Mouse (Mus musculus): ENCODE data around the gene Ranbp17. TPM values are rescaled to one million over a fixed set of nuclear protein-coding genes. Genes with fewer than 3 reads are reported as not detected.

Ranbp17 gene
- polyA plus RNA-seq (2012; ENCODE audit: insufficient read depth, insufficient read length, missing spikeins): not detected in 2 replicates

- Histone ChIP-seq H3K4me3 (ENCODE audit: insufficient read depth, low read length) (peak within 1 kb of the TSS; percentile 53), H3K27ac (ENCODE audit: insufficient read depth, low read depth, low read length) (no peak within 1 kb of the TSS)
These were observed at the start of gene Ranbp17 for GRCm38 (mm10) chr11:33513376-33513991. Gene Ranbp17 (minus strand): TSS chr11:33513746.

GRCm38 (mm10) chr11:33554123-33554522, 40.6 kb upstream of the Ranbp17 start:
- Histone ChIP-seq H3K4me3 (ENCODE audit: insufficient read depth, low read length) (no peak overlapping the region), H3K4me1 (ENCODE audit: control insufficient read depth, insufficient read depth, low read length) (no peaks in the 10 kb centered on the region), H3K27ac (ENCODE audit: insufficient read depth, low read depth, low read length) (no peak overlapping the region)
- no peak for TF ChIP-seq CTCF (IDR thresholded peaks at IDR 0.05; ENCODE audit: low read depth, low read length)
- no peak for TF ChIP-seq POLR2A (IDR thresholded peaks at IDR 0.05; ENCODE audit: borderline replicate concordance, low read depth, low read length)

More at GRCm38 (mm10) chr11:33513376-33513991, at the start of gene Ranbp17:
- no peaks in the 10 kb centered on the region for H3K4me1 ChIP-seq (ENCODE audit: control insufficient read depth, insufficient read depth, low read length)
- TF ChIP-seq POLR2A (IDR thresholded peaks at IDR 0.05; ENCODE audit: borderline replicate concordance, low read depth, low read length) (no peak), CTCF (IDR thresholded peaks at IDR 0.05; ENCODE audit: low read depth, low read length) (no peak)

- Histone ChIP-seq H3K4me3 (ENCODE audit: insufficient read depth, low read length) (no peak overlapping the region), H3K4me1 (ENCODE audit: control insufficient read depth, insufficient read depth, low read length) (no peaks in the 10 kb centered on the region), H3K27ac (ENCODE audit: insufficient read depth, low read depth, low read length) (no peak overlapping the region)
- TF ChIP-seq CTCF (IDR thresholded peaks at IDR 0.05; ENCODE audit: low read depth, low read length): no peak
- TF ChIP-seq POLR2A (IDR thresholded peaks at IDR 0.05; ENCODE audit: borderline replicate concordance, low read depth, low read length): no peak
These were observed 37.5 kb upstream of the Ranbp17 start for GRCm38 (mm10) chr11:33550861-33551560.

GRCm38 (mm10) chr11:33547386-33547785, 33.8 kb upstream of the Ranbp17 start:
- Histone ChIP-seq H3K4me3 (ENCODE audit: insufficient read depth, low read length) (no peak overlapping the region), H3K27ac (ENCODE audit: insufficient read depth, low read depth, low read length) (no peak overlapping the region), H3K4me1 (ENCODE audit: control insufficient read depth, insufficient read depth, low read length) (no peaks in the 10 kb centered on the region)
- no peak for TF ChIP-seq CTCF (IDR thresholded peaks at IDR 0.05; ENCODE audit: low read depth, low read length)
- no peak for TF ChIP-seq POLR2A (IDR thresholded peaks at IDR 0.05; ENCODE audit: borderline replicate concordance, low read depth, low read length)

GRCm38 (mm10) chr11:33544945-33545344, 31.4 kb upstream of the Ranbp17 start:
- TF ChIP-seq CTCF (IDR thresholded peaks at IDR 0.05; ENCODE audit: low read depth, low read length) (no peak), POLR2A (IDR thresholded peaks at IDR 0.05; ENCODE audit: borderline replicate concordance, low read depth, low read length) (no peak)
- H3K27ac ChIP-seq (ENCODE audit: insufficient read depth, low read depth, low read length): no peak overlapping the region
- H3K4me1 ChIP-seq (ENCODE audit: control insufficient read depth, insufficient read depth, low read length): no peaks in the 10 kb centered on the region
- no peak overlapping the region for H3K4me3 ChIP-seq (ENCODE audit: insufficient read depth, low read length)

GRCm38 (mm10) chr11:33544121-33544520, 30.6 kb upstream of the Ranbp17 start:
- H3K4me3 ChIP-seq (ENCODE audit: insufficient read depth, low read length): no peak overlapping the region
- H3K4me1 ChIP-seq (ENCODE audit: control insufficient read depth, insufficient read depth, low read length): no peaks in the 10 kb centered on the region
- no peak for TF ChIP-seq POLR2A (IDR thresholded peaks at IDR 0.05; ENCODE audit: borderline replicate concordance, low read depth, low read length)
- TF ChIP-seq CTCF (IDR thresholded peaks at IDR 0.05; ENCODE audit: low read depth, low read length): no peak
- H3K27ac ChIP-seq (ENCODE audit: insufficient read depth, low read depth, low read length): no peak overlapping the region

GRCm38 (mm10) chr11:33537390-33538125, 24.0 kb upstream of the Ranbp17 start:
- Histone ChIP-seq H3K27ac (ENCODE audit: insufficient read depth, low read depth, low read length) (no peak overlapping the region), H3K4me1 (ENCODE audit: control insufficient read depth, insufficient read depth, low read length) (no peaks in the 10 kb centered on the region), H3K4me3 (ENCODE audit: insufficient read depth, low read length) (no peak overlapping the region)
- TF ChIP-seq POLR2A (IDR thresholded peaks at IDR 0.05; ENCODE audit: borderline replicate concordance, low read depth, low read length) (no peak), CTCF (IDR thresholded peaks at IDR 0.05; ENCODE audit: low read depth, low read length) (no peak)

GRCm38 (mm10) chr11:33536636-33537035, 23.1 kb upstream of the Ranbp17 start:
- Histone ChIP-seq H3K4me1 (ENCODE audit: control insufficient read depth, insufficient read depth, low read length) (no peaks in the 10 kb centered on the region), H3K4me3 (ENCODE audit: insufficient read depth, low read length) (no peak overlapping the region), H3K27ac (ENCODE audit: insufficient read depth, low read depth, low read length) (no peak overlapping the region)
- TF ChIP-seq POLR2A (IDR thresholded peaks at IDR 0.05; ENCODE audit: borderline replicate concordance, low read depth, low read length): no peak
- no peak for TF ChIP-seq CTCF (IDR thresholded peaks at IDR 0.05; ENCODE audit: low read depth, low read length)

- Histone ChIP-seq H3K4me1 (ENCODE audit: control insufficient read depth, insufficient read depth, low read length) (no peaks in the 10 kb centered on the region), H3K4me3 (ENCODE audit: insufficient read depth, low read length) (no peak overlapping the region), H3K27ac (ENCODE audit: insufficient read depth, low read depth, low read length) (no peak overlapping the region)
- TF ChIP-seq POLR2A (IDR thresholded peaks at IDR 0.05; ENCODE audit: borderline replicate concordance, low read depth, low read length): no peak
These were observed 21.0 kb upstream of the Ranbp17 start for GRCm38 (mm10) chr11:33534541-33534940.

GRCm38 (mm10) chr11:33533577-33533976, 20.0 kb upstream of the Ranbp17 start:
- Histone ChIP-seq H3K27ac (ENCODE audit: insufficient read depth, low read depth, low read length) (no peak overlapping the region), H3K4me1 (ENCODE audit: control insufficient read depth, insufficient read depth, low read length) (no peaks in the 10 kb centered on the region), H3K4me3 (ENCODE audit: insufficient read depth, low read length) (no peak overlapping the region)
- TF ChIP-seq POLR2A (IDR thresholded peaks at IDR 0.05; ENCODE audit: borderline replicate concordance, low read depth, low read length) (no peak), CTCF (IDR thresholded peaks at IDR 0.05; ENCODE audit: low read depth, low read length) (no peak)
